Mouse (Mus musculus): ENCODE measurements around the gene Nubp1.

DNA sequence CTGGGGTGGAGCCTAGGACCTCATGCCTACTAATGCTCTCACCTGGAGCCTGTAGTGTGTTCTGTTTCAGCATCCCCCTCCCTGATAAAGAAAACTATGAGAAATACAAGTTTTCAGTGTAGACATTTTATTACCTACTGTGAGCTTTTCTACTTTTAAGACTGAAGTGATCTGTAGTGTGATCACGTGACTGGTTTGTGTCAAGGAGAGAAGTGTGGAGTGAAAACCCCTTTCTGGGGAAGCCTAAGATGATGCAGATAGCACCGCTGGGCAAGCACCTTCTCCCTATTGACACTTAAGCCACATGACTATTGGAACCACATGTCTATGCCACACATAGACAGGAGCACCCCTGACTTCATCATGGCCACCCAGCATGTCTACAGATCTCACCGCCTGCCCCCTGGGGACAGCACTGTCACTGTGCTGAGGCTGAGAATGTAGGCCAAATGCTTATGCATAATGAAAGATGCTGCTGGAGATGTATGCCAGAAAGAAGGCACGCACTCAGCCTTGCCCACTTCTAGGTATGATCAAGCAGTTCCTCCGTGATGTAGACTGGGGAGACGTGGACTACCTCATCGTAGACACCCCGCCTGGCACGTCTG, 8.8 kb downstream of the Nubp1 start:
- TF ChIP-seq TAL1 (IDR thresholded peaks at IDR 0.05; ENCODE audit: low read length) (no peak), GATA1 (IDR thresholded peaks at IDR 0.05; ENCODE audit: low read length) (no peak)
